Mouse (Mus musculus) MN1 (cell line): ENCODE results near the gene Fam78a.

Experiments
- DNase-seq: peaks from one replicate; pipeline ENCODE4 v3.0.0-alpha.2; 2016; ENCODE audit warnings: low spot score

Gene Fam78a

DNA sequence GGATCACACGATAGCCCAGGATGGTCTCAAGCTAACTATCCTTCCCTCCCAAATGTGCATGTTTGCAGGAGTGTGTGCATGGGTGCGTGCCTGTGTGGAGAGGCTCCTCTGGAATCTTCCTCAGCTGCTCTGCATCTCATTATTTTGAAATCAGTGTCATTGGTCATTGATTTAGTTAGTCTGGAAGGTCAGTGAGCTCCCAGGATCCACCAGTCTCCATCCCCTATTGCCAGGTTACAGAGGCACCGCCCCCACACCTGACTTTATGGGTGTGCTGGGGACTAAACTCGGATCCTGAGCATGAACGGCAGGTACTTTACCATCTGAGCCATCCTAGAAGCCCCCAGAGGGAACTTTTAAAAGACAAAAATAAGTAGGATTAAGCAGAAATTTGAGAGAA lies 18.3 kb upstream of the Fam78a start:
- no peak for DNase-seq

DNA sequence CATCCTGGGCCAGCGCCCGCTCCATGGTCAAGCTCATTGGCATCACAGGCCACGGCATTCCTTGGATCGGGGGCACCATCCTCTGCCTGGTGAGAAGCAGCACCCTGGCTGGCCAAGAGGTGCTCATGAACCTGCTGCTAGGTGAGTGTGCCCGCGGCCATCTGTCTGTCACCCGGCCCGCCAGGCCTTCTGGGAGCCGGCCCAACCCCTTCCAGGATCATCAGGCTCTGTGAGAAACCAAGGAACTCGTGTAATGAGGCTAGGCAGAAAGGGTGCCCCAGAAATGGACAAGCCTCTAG lies 11.4 kb upstream of the Fam78a start:
- DNase-seq, result peak; percentile 20

GRCm38 (mm10) chr2:32095351-32096121 lies 10.9 kb upstream of the Fam78a start, which contains the start of gene Plpp7:
TSS of gene Plpp7 (plus strand) at chr2:32095528.
- peak; percentile 83 for DNase-seq

- DNase-seq, result no peak
Measured at GRCm38 (mm10) chr2:32094001-32094707, 9.5 kb upstream of the Fam78a start.

DNA sequence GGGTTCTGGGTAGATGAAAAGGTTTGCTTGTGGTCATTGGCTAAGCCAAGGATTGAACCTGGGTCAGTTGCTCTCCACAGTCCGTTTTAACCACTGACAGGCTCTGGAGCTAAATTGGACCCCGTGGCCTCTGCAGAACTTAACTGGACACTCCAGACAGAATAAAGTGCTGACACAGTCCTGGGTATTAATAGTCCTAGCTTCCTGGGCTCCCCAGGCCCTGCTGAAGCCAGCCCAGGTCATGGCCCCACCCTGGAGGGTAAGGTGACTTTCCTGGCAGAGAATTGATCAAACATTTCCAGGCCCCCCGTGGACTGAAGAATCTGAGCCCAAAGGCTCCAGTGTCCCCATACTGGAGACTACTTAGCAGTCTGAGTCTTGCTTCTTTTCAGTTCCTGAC lies 7.3 kb upstream of the Fam78a start:
- no peak for DNase-seq

- no peak for DNase-seq
Measured at GRCm38 (mm10) chr2:32090145-32090544, 5.5 kb upstream of the Fam78a start.

- no peak for DNase-seq
Measured at GRCm38 (mm10) chr2:32089606-32090005, 4.9 kb upstream of the Fam78a start.

DNA sequence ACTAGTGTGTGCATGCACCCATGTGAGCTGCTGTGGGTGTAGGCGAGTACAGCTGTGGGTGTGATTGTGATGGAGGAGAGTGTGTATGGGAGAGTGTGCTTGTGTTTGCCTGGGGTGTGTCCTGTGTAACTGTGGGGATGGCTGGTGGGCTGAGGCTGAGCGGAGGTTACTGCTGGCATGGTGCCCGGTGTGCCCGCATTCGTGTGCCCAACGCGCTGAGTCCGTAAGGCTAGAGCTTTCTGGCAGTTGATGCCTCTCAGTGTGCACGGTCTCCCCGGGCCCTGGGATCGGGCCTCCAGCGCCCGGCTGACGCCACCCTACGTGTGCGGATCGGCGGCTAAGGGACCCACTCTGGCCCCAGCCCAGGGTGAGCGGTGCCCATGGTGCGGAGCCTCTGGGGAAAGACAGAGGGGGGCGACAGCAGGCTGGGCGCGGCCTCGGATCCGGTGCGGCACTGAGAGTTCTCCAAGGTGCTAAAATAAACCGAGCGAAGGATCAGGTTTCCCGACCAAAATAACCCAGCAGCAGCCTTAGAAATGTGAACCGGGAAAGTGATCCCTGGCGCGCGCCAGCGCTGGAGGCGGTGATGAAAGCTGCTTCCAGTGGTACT lies 3.8 kb upstream of the Fam78a start:
- peak; percentile 40 for DNase-seq

- no peak for DNase-seq
Measured at GRCm38 (mm10) chr2:32087606-32088005, 2.9 kb upstream of the Fam78a start.

DNA sequence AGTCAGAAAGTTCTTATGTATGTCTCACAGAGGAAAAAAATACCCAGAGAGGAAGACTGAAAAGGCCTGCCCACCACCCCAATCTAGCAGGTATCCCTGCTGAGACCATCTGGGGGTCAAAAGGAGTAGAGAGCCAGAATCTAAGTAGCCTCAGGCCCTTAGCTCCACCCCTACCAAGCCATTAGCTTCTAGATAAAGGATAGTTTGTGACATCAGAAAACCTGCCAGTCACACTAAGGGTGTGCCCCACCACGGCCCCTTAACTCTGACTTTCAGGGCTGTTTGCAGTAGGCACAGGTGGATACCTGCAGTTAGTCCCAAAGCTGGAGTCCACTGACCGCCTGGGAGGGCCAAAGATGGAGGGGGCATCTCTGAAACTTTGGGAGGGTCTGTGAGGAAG lies 574 bp upstream of the Fam78a start:
- no peak for DNase-seq

DNA sequence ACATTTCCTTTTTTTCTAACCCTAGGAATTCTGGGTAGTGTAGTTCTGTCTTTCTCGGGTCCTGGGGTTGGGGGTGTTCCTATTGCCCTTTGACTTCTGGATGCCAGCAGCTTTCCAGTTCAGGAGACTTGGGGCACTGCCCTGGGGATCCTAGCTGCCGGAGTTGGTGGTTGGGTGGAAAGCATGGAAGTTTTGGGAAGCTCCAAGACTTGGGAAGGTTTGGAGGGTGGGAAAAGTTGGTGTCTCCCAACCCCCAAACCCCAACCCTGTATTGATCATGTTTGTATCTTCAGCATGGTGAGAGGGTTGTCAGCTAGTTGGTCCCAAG lies 179 bp upstream of the Fam78a start:
- DNase-seq, result no peak

DNA sequence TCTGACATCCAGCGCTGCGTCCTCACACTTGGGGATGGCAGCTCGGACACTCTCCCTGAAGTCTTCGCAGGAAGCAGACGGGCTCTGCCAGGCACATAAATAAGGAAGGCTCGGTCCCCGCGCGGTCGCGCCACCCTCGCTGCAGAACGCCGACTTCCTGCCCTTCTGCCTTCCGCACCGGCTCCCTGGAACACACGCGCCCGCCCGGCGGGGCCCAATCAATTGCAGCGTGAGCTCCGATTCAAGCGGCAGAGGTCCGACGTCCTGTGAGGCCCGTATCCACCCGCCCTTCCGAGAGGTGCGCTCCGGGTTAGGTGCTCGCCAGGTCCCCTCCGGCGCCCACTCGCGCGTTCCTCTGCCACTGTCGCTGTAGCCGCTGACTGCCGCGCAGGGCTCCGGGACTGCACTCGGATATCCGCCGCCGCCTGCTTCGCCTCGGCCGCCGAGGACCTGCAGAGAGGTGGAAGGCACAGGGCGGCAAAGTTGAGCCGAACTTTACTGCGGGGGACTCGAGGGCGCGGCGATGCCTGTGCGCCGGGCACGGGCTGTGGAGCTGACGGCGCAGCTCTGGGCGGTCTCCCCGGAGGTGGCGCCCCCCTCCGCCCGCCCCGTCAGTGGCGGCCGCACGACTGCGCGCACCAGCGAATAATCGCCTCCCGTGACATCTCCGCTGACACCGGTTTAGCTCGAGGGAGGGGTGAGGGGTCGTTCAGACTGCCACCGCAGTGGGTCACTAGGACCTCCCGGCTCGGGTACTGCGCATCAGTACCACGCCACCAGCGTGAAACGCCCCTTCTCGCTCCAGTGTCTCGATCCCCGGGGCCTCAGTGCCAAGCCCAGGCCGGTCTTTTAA lies 1.3 kb downstream of the Fam78a start:
- DNase-seq, result no peak

DNA sequence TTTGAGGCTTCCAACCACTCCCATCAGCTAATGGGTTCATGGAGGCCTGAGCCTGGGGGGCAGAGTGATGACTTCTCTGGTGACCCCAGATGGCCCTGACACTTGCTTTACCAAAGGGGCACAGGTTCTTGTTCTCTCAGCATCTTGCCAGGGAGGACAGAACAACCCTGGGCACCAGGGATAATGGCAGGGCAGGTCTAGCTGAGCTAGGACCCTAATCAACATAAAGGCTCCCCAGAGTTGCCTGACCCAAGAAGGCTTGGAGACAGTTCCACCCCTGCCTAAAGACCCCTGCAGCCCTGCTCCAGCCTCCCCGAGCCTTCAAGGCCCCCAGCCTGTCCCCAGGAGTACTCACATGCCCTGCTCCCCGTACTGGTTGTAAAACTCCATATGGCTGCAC lies 2.4 kb downstream of the Fam78a start:
- DNase-seq, result no peak

DNA sequence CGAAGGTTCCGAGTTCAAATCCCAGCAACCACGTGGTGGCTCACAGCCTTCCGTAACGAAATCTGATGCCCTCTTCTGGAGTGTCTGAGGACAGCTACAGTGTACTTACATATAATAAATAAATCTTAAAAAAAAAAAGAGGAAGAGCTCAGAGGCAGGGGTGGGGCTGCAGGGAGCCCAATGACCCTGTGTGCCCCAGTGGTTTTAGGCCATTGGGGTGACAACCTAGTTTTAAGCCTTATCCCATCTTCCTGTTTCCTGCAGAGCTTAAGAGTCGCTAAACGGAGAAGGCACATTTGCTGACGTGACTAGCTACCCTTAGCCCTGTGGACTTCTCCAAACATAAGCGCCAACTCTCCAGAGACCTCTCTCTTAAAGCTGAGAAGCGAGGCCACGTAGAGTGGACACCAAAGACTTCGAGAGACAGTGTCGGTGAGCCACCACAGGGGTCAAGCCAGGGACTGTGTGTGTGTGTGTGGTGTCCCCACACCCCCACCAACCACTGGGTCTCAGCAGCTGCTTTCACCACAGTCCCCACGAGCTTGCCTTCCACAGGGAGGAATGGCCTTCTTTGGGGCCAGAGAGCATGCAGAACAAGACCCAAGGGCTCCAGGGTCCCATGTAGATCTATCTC lies 3.2 kb downstream of the Fam78a start:
- DNase-seq, result no peak

GRCm38 (mm10) chr2:32080681-32081080 lies 4.0 kb downstream of the Fam78a start:
- no peak for DNase-seq

DNA sequence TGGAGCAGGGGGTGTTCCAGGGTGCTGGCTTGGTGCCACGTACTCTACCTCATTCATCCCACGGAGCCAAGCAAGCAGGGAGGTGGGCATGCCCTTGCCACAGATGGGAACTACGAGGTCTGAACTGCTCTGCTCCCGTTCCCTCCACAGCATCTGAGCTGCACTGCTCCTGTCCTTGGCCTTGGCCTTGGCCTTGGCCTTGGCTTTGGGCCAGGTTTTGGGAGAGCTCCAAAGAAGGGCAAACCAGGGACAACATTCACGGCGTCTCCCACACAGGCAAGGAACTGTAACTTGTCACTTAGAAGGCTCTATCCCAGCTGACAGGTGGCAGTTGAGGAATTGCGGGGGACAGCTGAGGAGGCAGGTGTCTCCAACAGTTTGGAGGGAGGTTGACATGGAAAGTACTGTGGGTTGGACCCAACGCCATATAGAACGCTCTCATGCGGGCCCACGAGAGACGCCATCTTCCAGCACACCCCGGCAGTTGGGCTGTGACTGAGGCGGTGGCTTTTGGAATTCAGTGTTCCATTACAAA lies 5.4 kb downstream of the Fam78a start:
- DNase-seq, result no peak

DNA sequence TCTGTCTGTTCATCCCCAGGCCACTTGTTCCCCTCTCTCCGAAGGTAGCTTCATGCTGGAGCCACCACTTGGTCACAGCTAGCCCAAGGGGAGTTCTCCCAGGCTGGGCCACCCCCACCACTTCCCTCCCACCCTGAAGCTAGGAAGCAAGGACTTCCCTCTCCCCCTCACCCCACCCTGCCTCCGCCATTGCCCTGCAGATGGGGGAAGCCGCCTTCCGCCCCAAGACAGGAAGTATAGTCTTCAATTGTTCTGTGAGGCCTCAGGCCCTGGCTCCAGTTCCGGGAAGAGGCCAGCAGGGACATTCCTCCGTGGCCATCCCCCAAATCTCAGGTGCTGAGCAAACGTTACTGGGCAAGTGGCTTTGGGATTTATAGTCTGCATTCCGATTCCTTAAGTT lies 6.1 kb downstream of the Fam78a start:
- no peak for DNase-seq

- DNase-seq, result no peak
Measured at GRCm38 (mm10) chr2:32077744-32078143, 6.9 kb downstream of the Fam78a start.

GRCm38 (mm10) chr2:32075368-32075767 lies 9.3 kb downstream of the Fam78a start:
- no peak for DNase-seq

DNA sequence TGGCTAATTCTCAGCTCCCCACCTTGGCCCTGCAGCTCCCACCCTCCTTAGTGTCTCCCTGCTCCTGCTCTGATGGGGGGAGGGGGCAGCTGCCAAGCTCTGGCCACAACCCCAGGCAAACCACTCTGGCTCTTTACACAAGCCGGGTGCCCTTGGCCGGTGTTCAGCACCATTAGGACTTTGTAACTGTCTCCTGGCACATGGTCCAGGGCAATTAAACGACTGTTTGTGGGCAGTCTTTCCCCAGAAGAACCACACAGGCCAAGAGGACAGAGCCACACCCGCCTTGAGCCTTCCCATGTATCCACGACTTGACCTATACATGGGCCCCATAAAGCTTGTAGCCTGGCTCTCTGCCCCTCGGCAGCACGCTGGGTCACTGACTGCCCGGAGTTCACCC lies 10.3 kb downstream of the Fam78a start:
- DNase-seq, result peak; percentile 21

- no peak for DNase-seq
Measured at GRCm38 (mm10) chr2:32070747-32071146, 13.9 kb downstream of the Fam78a start.
